Mouse (Mus musculus) spleen, postnatal 4 days (tissue): ENCODE results near the gene Cyp2r1.
"Not testable (repeated sequence)": the region's sequence is repeated elsewhere in the genome, so short reads cannot be mapped to it uniquely, and the experiment has no call there.

Experiments
- DNase-seq, 2 experiments: peaks; one replicate each; pipeline ENCODE4 v3.0.0; 2022; ENCODE audit warnings: low spot score in 2 of 2

Gene Cyp2r1

DNA sequence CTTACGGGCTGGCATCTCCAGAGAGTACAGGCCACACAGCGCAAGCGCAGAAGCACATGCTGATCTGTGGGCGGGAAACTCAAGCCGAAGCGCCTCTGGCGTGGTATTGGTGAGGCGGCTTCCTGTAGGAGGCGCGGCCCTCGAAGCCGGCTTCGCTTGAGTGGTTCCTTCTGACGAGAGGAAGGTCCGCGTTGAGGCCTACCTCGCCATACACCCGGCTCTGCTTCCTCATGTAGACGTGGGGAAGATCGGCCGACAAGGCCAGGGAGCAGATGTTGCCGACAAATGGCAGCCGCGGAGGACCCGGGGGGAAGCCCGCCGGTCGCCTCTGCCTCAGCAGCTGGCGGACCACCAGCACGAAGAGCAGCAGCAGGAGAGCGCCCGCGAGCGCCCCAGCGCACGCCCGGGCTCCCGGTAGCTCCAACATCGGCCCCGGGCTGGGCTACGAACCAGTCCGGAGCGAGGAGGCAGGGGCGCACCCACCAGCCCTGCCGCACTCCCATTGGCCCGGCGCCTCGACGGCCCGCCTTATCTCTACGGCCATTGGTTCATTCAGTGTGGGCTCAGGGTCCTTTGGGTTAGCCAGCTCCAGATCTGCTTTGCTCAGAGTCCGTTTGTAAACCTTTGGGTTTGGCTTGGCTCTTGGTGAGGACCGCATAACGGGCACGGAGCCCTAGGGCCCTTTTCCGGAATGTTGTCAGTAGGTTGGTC is at the start of gene Cyp2r1:
Cyp2r1 (minus strand) TSS at position 442 of the 711 bp plus-strand sequence.
- DNase-seq = peak; percentile 80 to 88

GRCm38 (mm10) chr7:114594391-114594790 is 31.6 kb upstream of the Cyp2r1 start:
- not testable (repeated sequence) for DNase-seq

- no peak for DNase-seq
These were observed 19.7 kb upstream of the Cyp2r1 start for GRCm38 (mm10) chr7:114582441-114582840.

DNA sequence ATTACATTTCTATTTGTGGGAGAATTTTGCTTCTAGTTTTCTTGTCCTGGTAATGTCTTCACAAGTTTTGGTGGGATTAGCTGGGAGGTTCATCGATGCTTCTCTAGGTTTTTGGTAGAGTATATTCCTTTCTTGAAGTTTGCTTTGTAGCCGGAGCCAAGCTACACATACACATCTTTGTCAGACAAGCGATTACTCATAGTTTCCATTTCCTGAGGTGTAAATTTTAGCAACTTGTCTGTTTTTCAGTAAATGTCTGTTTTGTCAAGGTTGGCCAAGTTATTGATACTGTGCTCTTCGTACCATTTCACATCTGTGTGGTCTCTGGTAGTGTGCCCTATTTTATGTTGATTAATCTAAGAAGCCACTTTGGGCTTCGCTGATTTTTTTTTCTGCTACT is 18.4 kb upstream of the Cyp2r1 start:
- DNase-seq = no peak

GRCm38 (mm10) chr7:114580426-114580825 is 17.7 kb upstream of the Cyp2r1 start:
- DNase-seq = no peak

GRCm38 (mm10) chr7:114577665-114578064 is 14.9 kb upstream of the Cyp2r1 start:
- DNase-seq = no peak

DNA sequence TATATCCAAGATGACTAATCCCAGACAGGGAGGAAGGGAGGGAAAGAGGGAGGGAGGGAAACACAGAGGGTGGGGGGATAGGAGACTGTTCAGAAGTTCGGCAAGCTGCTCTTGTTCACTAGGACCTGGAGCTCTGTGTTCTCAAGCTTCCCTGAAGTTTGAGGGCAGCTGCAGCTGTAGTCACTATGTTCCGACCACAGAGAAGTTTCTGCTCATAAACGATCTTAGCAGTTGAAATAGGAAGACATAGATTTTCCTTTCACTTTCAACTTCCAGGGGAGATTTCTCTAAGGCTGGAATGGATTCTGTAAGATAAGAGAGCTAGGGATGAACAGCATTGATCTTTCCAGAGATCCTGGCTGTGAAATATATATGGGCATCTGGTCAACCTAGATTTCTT is 14.2 kb upstream of the Cyp2r1 start:
- no peak for DNase-seq

DNA sequence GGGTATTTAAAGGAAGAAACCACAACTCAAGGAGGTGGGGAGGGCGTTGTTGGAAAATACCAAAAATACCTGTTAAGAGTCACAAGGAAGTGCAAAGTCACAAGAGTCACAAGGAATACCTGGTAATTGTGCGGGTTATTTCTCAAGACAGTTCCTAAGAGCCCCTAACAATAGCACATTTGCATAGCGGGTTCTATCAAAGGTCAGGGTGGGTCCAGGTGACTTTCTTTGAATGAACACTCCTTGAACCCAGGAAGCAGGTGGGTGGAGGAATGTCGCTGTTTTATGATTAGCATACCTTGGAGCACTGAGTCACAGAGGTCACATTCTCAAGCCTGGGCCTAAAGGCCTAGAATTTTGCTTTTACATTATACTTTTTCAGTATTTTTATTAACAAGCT is 11.1 kb upstream of the Cyp2r1 start:
- not testable (repeated sequence) for DNase-seq

DNA sequence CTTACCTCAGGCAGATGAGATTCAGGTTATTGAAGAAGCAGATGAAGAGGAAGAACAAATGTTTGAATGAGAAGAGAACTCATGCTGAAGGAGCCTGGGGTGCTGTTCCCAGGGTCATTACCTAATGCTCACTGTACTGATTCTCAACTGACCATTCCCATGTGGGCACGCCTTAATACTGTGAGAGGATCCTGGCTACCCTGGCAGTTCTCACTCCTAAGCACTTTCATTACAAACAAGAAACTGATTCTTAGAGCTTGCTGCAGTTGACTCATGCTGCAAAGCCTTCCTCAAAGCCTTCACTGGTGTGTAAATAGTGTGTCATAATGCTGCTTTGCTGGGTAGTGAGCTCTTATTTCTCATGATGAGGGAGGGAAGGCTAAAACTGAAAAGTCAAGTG is 26.6 kb downstream of the Cyp2r1 start:
- no peak for DNase-seq

- no peak for DNase-seq
These were observed 36.5 kb downstream of the Cyp2r1 start for GRCm38 (mm10) chr7:114526245-114526644.

- DNase-seq = no peak
These were observed 42.6 kb downstream of the Cyp2r1 start for GRCm38 (mm10) chr7:114520122-114520521.

DNA sequence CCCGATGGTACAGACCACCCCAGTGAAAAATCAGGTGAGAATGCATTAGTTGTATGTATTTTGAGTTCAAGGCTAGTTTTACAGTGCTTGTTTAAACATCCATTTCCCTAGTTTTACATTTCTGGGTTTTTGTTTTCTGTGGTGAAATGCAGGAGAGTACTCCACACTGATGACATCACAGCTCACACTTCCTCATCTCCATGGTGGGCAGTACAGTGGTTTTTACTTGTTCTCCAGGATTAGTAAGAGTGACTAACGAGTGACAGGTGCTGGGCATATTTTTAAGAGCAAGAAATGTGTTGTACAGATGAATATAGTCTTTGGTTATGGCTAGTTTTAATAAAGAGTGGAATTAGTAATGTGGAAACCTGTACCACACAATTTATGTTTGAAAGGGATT is 53.9 kb downstream of the Cyp2r1 start:
- no peak for DNase-seq
